Comparison of ENCODE assay signal across 8 mouse cellular contexts in genomic region chr16:20496671-20497600, GRCm38 (mm10). TPM values are rescaled to one million over a fixed set of nuclear protein-coding genes. Genes with fewer than 3 reads are reported as not detected.
DNase-seq lines count a peak whose midpoint lies in the region; ATAC-seq lines count a peak whose summit lies in the region.

No protein-coding gene starts in this region.

- 19% methylated on average over 25 of the region's 25 CpGs for WGBS in forebrain, embryonic 16.5 days
- WGBS in hindbrain, embryonic 13.5 days, result 22% methylated on average over 25 of the region's 25 CpGs

- peak overlapping the region; percentile 36 for H3K4me2 ChIP-seq in forebrain, embryonic 16.5 days (ENCODE audit: low read length)
- H3K4me2 ChIP-seq in hindbrain, embryonic 13.5 days, result peak overlapping the region; percentile 52

- peaks cover 4% of the 10 kb centered on the region; the same call in 1 of the 2 replicates for H3K27me3 ChIP-seq in forebrain, embryonic 16.5 days (replicated peaks; ENCODE audit: control insufficient read depth, insufficient read depth, low read length)
- peaks cover 18% of the 10 kb centered on the region for H3K27me3 ChIP-seq in hindbrain, embryonic 13.5 days

- peak; percentile 6 for ATAC-seq in forebrain, embryonic 16.5 days
- no peak; the same call in 1 of the 2 replicates for ATAC-seq in hindbrain, embryonic 13.5 days (ENCODE audit: low FRiP score)

- no peak overlapping the region for H3K9ac ChIP-seq in forebrain, embryonic 16.5 days (replicated peaks; ENCODE audit: low read depth, low read length)
- H3K9ac ChIP-seq in hindbrain, embryonic 13.5 days, result peak overlapping the region; percentile 10; the same call in 1 of the 2 replicates

- H3K4me1 ChIP-seq in forebrain, embryonic 16.5 days (replicated peaks; ENCODE audit: control insufficient read depth, insufficient read depth, low read length), result peaks cover 18% of the 10 kb centered on the region
- peaks cover 23% of the 10 kb centered on the region for H3K4me1 ChIP-seq in hindbrain, embryonic 13.5 days (replicated peaks)

- no peak overlapping the region for H3K27ac ChIP-seq in forebrain, embryonic 16.5 days (ENCODE audit: low read length)
- no peak overlapping the region for H3K27ac ChIP-seq in hindbrain, embryonic 13.5 days

- DNase-seq in adrenal gland, adult (ENCODE audit: inconsistent age in 2 of 2, low spot score in 1 of 2), result peak; percentile 60 to 90
- no peak for DNase-seq in adrenal gland, postnatal 25 days
- DNase-seq in cerebellum, adult 18-20 months, result peak; percentile 67 to 68
- DNase-seq in layer of hippocampus, postnatal 36 days, result peak; percentile 38 to 47
- peak; percentile 44 to 74 for DNase-seq in lung, postnatal 4 days
- DNase-seq in right cerebral cortex, postnatal 25 days, result peak; percentile 43

- H3K36me3 ChIP-seq in forebrain, embryonic 16.5 days (ENCODE audit: control insufficient read depth, insufficient read depth), result peaks cover 10% of the 10 kb centered on the region
- H3K36me3 ChIP-seq in hindbrain, embryonic 13.5 days, result peaks cover 14% of the 10 kb centered on the region

- H3K4me3 ChIP-seq in forebrain, embryonic 16.5 days (replicated peaks; ENCODE audit: low read length), result peak overlapping the region; percentile 16
- H3K4me3 ChIP-seq in hindbrain, embryonic 13.5 days, result peak overlapping the region; percentile 22

- H3K9me3 ChIP-seq in forebrain, embryonic 16.5 days (ENCODE audit: control insufficient read depth, low read length), result no peaks in the 10 kb centered on the region
- no peaks in the 10 kb centered on the region for H3K9me3 ChIP-seq in hindbrain, embryonic 13.5 days

RNA-seq across cellular contexts. Expression of gene Eif2b5, which starts 1.7 kb away (rescaled TPM):
- 58.3 and 63.8 TPM in 2 replicates for total RNA-seq in adrenal gland, postnatal 25 days (2021)
- polyA plus RNA-seq in forebrain, embryonic 16.5 days (2015; fragmentation: Nextera tagmentation; extraction: Ambion mirVana), result 104 and 107 TPM in 2 replicates
- 99.5 and 100 TPM in 2 replicates for polyA plus RNA-seq in hindbrain, embryonic 13.5 days (2015; fragmentation: Nextera tagmentation; extraction: Ambion mirVana)
- total RNA-seq in layer of hippocampus, postnatal 36 days (2021), result 10 to 100 TPM; 49.7 to 50.1 TPM

RNA-seq across cellular contexts. Expression of gene Dvl3, which starts 19.8 kb away (rescaled TPM):
- 43.9 and 46.2 TPM in 2 replicates for total RNA-seq in adrenal gland, postnatal 25 days (2021)
- 30.6 and 37.0 TPM in 2 replicates for polyA plus RNA-seq in forebrain, embryonic 16.5 days (2015; fragmentation: Nextera tagmentation; extraction: Ambion mirVana)
- polyA plus RNA-seq in hindbrain, embryonic 13.5 days (2015; fragmentation: Nextera tagmentation; extraction: Ambion mirVana), result 40.7 and 43.5 TPM in 2 replicates
- 10 to 100 TPM; 57.1 to 64.4 TPM for total RNA-seq in layer of hippocampus, postnatal 36 days (2021)

RNA-seq across cellular contexts. Expression of gene Ap2m1, which starts 38.3 kb away (rescaled TPM):
- total RNA-seq in adrenal gland, postnatal 25 days (2021), result 291 and 310 TPM in 2 replicates
- 1,152 and 1,198 TPM in 2 replicates for polyA plus RNA-seq in forebrain, embryonic 16.5 days (2015; fragmentation: Nextera tagmentation; extraction: Ambion mirVana)
- polyA plus RNA-seq in hindbrain, embryonic 13.5 days (2015; fragmentation: Nextera tagmentation; extraction: Ambion mirVana), result 1,101 and 1,130 TPM in 2 replicates
- 100 to 1,000 TPM; 725 to 748 TPM for total RNA-seq in layer of hippocampus, postnatal 36 days (2021)

RNA-seq across cellular contexts. Expression of gene Abcf3, which starts 51.4 kb away (rescaled TPM):
- 87.3 and 101 TPM in 2 replicates for total RNA-seq in adrenal gland, postnatal 25 days (2021)
- 77.8 and 84.6 TPM in 2 replicates for polyA plus RNA-seq in forebrain, embryonic 16.5 days (2015; fragmentation: Nextera tagmentation; extraction: Ambion mirVana)
- polyA plus RNA-seq in hindbrain, embryonic 13.5 days (2015; fragmentation: Nextera tagmentation; extraction: Ambion mirVana), result 81.2 and 85.0 TPM in 2 replicates
- 100 to 1,000 TPM; 104 to 113 TPM for total RNA-seq in layer of hippocampus, postnatal 36 days (2021)
